Mouse (Mus musculus) B cell, adult (primary cell): Measurements from ENCODE around the gene Lamtor3. TPM values are rescaled to one million over a fixed set of nuclear protein-coding genes. Genes with fewer than 3 reads are reported as not detected.

ENCODE experiments used
- total RNA-seq: library from RNA; stranded (reverse); gene quantifications from 4 replicates; pipeline ENCODE4 v1.2.4, GENCODE M21; 2023; ENCODE audit not compliant: inconsistent age

Lamtor3 gene
- 66.7 to 82.9 TPM (median 71.6 TPM) in 4 replicates for total RNA-seq

GRCm38 (mm10) chr3:137918172-137918931 is at the start of gene Lamtor3:
TSS of gene Lamtor3 (plus strand) at chr3:137918506.

Other genes starting within 250 kb of the Lamtor3 start
- not detected in 4 replicates for gene Gm21962, start 247.0 kb upstream of the Lamtor3 start, total RNA-seq
- 92.5 to 116 TPM (median 100 TPM) in 4 replicates for gene H2afz, start 54.0 kb upstream of the Lamtor3 start, total RNA-seq
- gene Dnajb14, start 50.8 kb upstream of the Lamtor3 start, total RNA-seq = 3.9 to 6.2 TPM (median 4.3 TPM) in 4 replicates
- 72.7 to 82.4 TPM (median 80.0 TPM) in 4 replicates for gene Dapp1, start 63.0 kb downstream of the Lamtor3 start, total RNA-seq
- not detected in 4 replicates for gene 1110002E22Rik, start 146.5 kb downstream of the Lamtor3 start, total RNA-seq
- gene Gm5105, start 148.9 kb downstream of the Lamtor3 start, total RNA-seq = not detected in 4 replicates
- gene Trmt10a, start 224.9 kb downstream of the Lamtor3 start, total RNA-seq = 6.4 to 9.9 TPM (median 8.7 TPM) in 4 replicates
- gene Mttp, start 226.5 kb downstream of the Lamtor3 start, total RNA-seq = 1.2 to 3.5 TPM (median 1.9 TPM) in 4 replicates